Mouse (Mus musculus) hindbrain, embryonic 15.5 days (tissue): ENCODE data around the gene Il4i1. TPM values are rescaled to one million over a fixed set of nuclear protein-coding genes. Genes with fewer than 3 reads are reported as not detected.

Experiments
- microRNA counts: library from miRNA; unstranded; fragments of <30 nt; microRNA quantifications from one replicate; lab custom pipeline; 2016
- microRNA-seq: library from miRNA; unstranded; fragments of <30 nt; microRNA quantifications from one replicate; pipeline ENCODE4, GENCODE M21; 2016
- polyA plus RNA-seq: library from polyadenylated mRNA; unstranded; fragments of >200 nt; fragmentation: Nextera tagmentation; extraction: Ambion mirVana; gene quantifications from 2 replicates; pipeline ENCODE4 v1.2.1, GENCODE M21; 2015

Il4i1 gene
- polyA plus RNA-seq, 1 experiment from 2014 or later, result 1.0 TPM

MicroRNAs within 50 kb of the gene (microRNA counts, 519-probe panel; counts per million panel counts)
- microRNA mmu-miR-707 (lab: Ali Mortazavi, UCI), result not detected

Small RNA genes within 50 kb of the gene (microRNA-seq; reads per million reads assigned to microRNA genes)
- gene Mir707, result not detected

Other genes with a start within 250 kb of the Il4i1 start
- gene Napsa, start 244.0 kb upstream of the Il4i1 start, polyA plus RNA-seq, result 2.1 and 2.2 TPM in 2 replicates
- gene Kcnc3, start 225.7 kb upstream of the Il4i1 start, polyA plus RNA-seq, result 6.7 and 6.8 TPM in 2 replicates
- gene Myh14, start 145.5 kb upstream of the Il4i1 start, polyA plus RNA-seq, result 3.3 and 4.4 TPM in 2 replicates
- gene Izumo2, start 107.6 kb upstream of the Il4i1 start, polyA plus RNA-seq, result not detected in 2 replicates
- gene Vrk3, start 68.0 kb upstream of the Il4i1 start, polyA plus RNA-seq, result 29.1 and 32.4 TPM in 2 replicates
- 1.2 and 1.3 TPM in 2 replicates for gene Zfp473, start 65.3 kb upstream of the Il4i1 start, polyA plus RNA-seq
- 45.8 and 49.5 TPM in 2 replicates for gene Nup62, start 299 bp upstream of the Il4i1 start, polyA plus RNA-seq
- 3.9 and 4.0 TPM in 2 replicates for gene Atf5, start 271 bp downstream of the Il4i1 start, polyA plus RNA-seq
- 90.1 and 99.1 TPM in 2 replicates for gene Akt1s1, start 32.6 kb downstream of the Il4i1 start, polyA plus RNA-seq
- gene Tbc1d17, start 32.7 kb downstream of the Il4i1 start, polyA plus RNA-seq, result 109 and 118 TPM in 2 replicates
- 29.1 and 30.6 TPM in 2 replicates for gene Pnkp, start 40.8 kb downstream of the Il4i1 start, polyA plus RNA-seq
- gene Ptov1, start 53.4 kb downstream of the Il4i1 start, polyA plus RNA-seq, result 460 and 518 TPM in 2 replicates
- 145 and 164 TPM in 2 replicates for gene Med25, start 76.3 kb downstream of the Il4i1 start, polyA plus RNA-seq
- gene Fuz, start 79.7 kb downstream of the Il4i1 start, polyA plus RNA-seq, result 20.1 and 20.8 TPM in 2 replicates
- 130 and 132 TPM in 2 replicates for gene Ap2a1, start 113.1 kb downstream of the Il4i1 start, polyA plus RNA-seq
- gene Tsks, start 126.8 kb downstream of the Il4i1 start, polyA plus RNA-seq, result 0.10 and 0.14 TPM in 2 replicates
- 56.1 and 58.1 TPM in 2 replicates for gene Cpt1c, start 158.5 kb downstream of the Il4i1 start, polyA plus RNA-seq
- 584 and 590 TPM in 2 replicates for gene Prmt1, start 170.2 kb downstream of the Il4i1 start, polyA plus RNA-seq
- gene Irf3, start 181.3 kb downstream of the Il4i1 start, polyA plus RNA-seq, result 57.4 and 58.1 TPM in 2 replicates
- gene Bcl2l12, start 182.3 kb downstream of the Il4i1 start, polyA plus RNA-seq, result 12.8 and 13.3 TPM in 2 replicates
- 49.8 and 56.5 TPM in 2 replicates for gene Scaf1, start 200.0 kb downstream of the Il4i1 start, polyA plus RNA-seq
- gene Rras, start 201.6 kb downstream of the Il4i1 start, polyA plus RNA-seq, result 15.5 and 16.0 TPM in 2 replicates
- gene Prr12, start 236.5 kb downstream of the Il4i1 start, polyA plus RNA-seq, result 14.6 and 15.3 TPM in 2 replicates
- 63.9 and 69.8 TPM in 2 replicates for gene Nosip, start 246.0 kb downstream of the Il4i1 start, polyA plus RNA-seq
- 13.6 and 16.3 TPM in 2 replicates for gene Prrg2, start 246.3 kb downstream of the Il4i1 start, polyA plus RNA-seq